Comparison of ENCODE assay signal across 21 mouse cellular contexts in genomic region chr6:142305076-142305475, GRCm38 (mm10). TPM values are rescaled to one million over a fixed set of nuclear protein-coding genes. Genes with fewer than 3 reads are reported as not detected.
"Had no signal": no experiment of that assay in that cellular context is flagged by ENCODE, and none has a peak within 500 bp of the region (broad histone marks: within the 10 kb centered on the region; RNA-seq: fewer than 3 reads in every experiment).

No protein-coding gene starts in this region.

- H3K9me3 ChIP-seq: stomach, embryonic 15.5 days had no signal

- H3K36me3 ChIP-seq: neural tube, embryonic 13.5 days; neural tube, embryonic 15.5 days; stomach, embryonic 15.5 days had no signal

- H3K27me3 ChIP-seq: neural tube, embryonic 13.5 days; neural tube, embryonic 15.5 days; stomach, embryonic 15.5 days had no signal

- DNase-seq: retina, postnatal 1 day; right cerebral cortex, adult 18-20 months; right cerebral cortex, postnatal 14 days; right cerebral cortex, postnatal 25 days; right cerebral cortex, postnatal 4 days; spleen, adult 18-20 months; thymus, adult 18-20 months; thymus, adult 2 months; thymus, postnatal 14 days; thymus, postnatal 25 days; thymus, postnatal 36 days; thymus, postnatal 4 days had no signal

- H3K27ac ChIP-seq: neural tube, embryonic 13.5 days; neural tube, embryonic 15.5 days; stomach, embryonic 15.5 days; stomach, postnatal 0 days had no signal

- H3K4me3 ChIP-seq: neural tube, embryonic 13.5 days; neural tube, embryonic 15.5 days; stomach, embryonic 15.5 days had no signal

- H3K4me1 ChIP-seq: neural tube, embryonic 13.5 days; neural tube, embryonic 15.5 days; stomach, embryonic 15.5 days had no signal

- H3K4me2 ChIP-seq: neural tube, embryonic 13.5 days; neural tube, embryonic 15.5 days; stomach, embryonic 15.5 days had no signal

- H3K9ac ChIP-seq: neural tube, embryonic 13.5 days; neural tube, embryonic 15.5 days; stomach, embryonic 15.5 days had no signal

RNA-seq across cellular contexts. Expression of gene Iapp, which starts 6.9 kb away (rescaled TPM):
- polyA plus RNA-seq: neural tube, embryonic 13.5 days; neural tube, embryonic 14.5 days; testis, adult 2 months; urinary bladder, adult 2 months had no signal

RNA-seq across cellular contexts. Expression of gene Slco1a5, which starts 17.7 kb away (rescaled TPM):
- polyA plus RNA-seq: neural tube, embryonic 13.5 days; small intestine, adult 2 months; spleen, adult 2 months; stomach, embryonic 15.5 days; urinary bladder, adult 2 months had no signal
